Mouse (Mus musculus) forebrain, embryonic 14.5 days (tissue): ENCODE results near the gene Aoc3. TPM values are rescaled to one million over a fixed set of nuclear protein-coding genes. Genes with fewer than 3 reads are reported as not detected.

Experiments used
- ATAC-seq: fragments of 200-750 bp; cut with Nextera tagmentation; 2 replicates; pipeline ENCODE4 v1.8.0; 2017; ENCODE audit warnings: mild to moderate bottlenecking, moderate library complexity
- DNase-seq: peaks from one replicate; pipeline ENCODE4 v3.0.0-alpha.2; 2015; ENCODE audit warnings: low spot score
- H3K27ac ChIP-seq: fragments of 300-500 bp; sonication (generic); 2 replicates; pipeline ENCODE4 v1.5.1; 2014; ENCODE audit warnings: low read depth, mild to moderate bottlenecking, control low read depth, low read length, moderate library complexity
- H3K27me3 ChIP-seq: fragments of 300-500 bp; sonication (generic); replicated peaks from 2 replicates; pipeline ENCODE4 v1.6.1; 2014; ENCODE audit warnings: low read length, control low read depth, mixed read lengths; ENCODE audit not compliant: control insufficient read depth, insufficient read depth
- H3K36me3 ChIP-seq: fragments of 300-500 bp; sonication (generic); 2 replicates; pipeline ENCODE4 v1.6.1; 2014; ENCODE audit warnings: low read length, control low read depth; ENCODE audit not compliant: control insufficient read depth, insufficient read depth
- H3K4me1 ChIP-seq: fragments of 300-500 bp; sonication (generic); 2 replicates; pipeline ENCODE4 v1.6.1; 2014; ENCODE audit warnings: antibody characterized with exemption, low read length, control low read depth; ENCODE audit not compliant: control insufficient read depth, insufficient read depth
- H3K4me2 ChIP-seq: fragments of 300-500 bp; sonication (generic); 2 replicates; pipeline ENCODE4 v1.6.1; 2014; ENCODE audit warnings: mild to moderate bottlenecking, control low read depth, low read length
- H3K4me3 ChIP-seq: fragments of 300-500 bp; sonication (generic); 2 replicates; pipeline ENCODE4 v1.5.1; 2014; ENCODE audit warnings: low read depth, low read length, control low read depth
- H3K9ac ChIP-seq: fragments of 300-500 bp; sonication (generic); 2 replicates; pipeline ENCODE4 v1.6.1; 2014; ENCODE audit warnings: mild to moderate bottlenecking, low read length, control low read depth, moderate library complexity
- H3K9me3 ChIP-seq: fragments of 300-500 bp; sonication (generic); replicated peaks from 2 replicates; pipeline ENCODE4 v1.6.1; 2016; ENCODE audit warnings: low read length, control low read depth, mixed read lengths; ENCODE audit not compliant: control insufficient read depth
- WGBS: fragments of 180-500 bp; shearing (Covaris S2); extraction: QIAGEN DNeasy Blood & Tissue Kit; methylation state at CpG from one replicate; pipeline ENCODE4 v1.1.7; 2014; 5-methylcytosine and 5-hydroxymethylcytosine counted together
- polyA plus RNA-seq: library from polyadenylated mRNA; unstranded; fragments of >200 nt; fragmentation: Nextera tagmentation; extraction: Ambion mirVana; gene quantifications from 2 replicates; pipeline ENCODE4 v1.2.1, GENCODE M21; 2014

Gene Aoc3
- polyA plus RNA-seq, 1 experiment from 2014 or later: 0.08 TPM

DNA sequence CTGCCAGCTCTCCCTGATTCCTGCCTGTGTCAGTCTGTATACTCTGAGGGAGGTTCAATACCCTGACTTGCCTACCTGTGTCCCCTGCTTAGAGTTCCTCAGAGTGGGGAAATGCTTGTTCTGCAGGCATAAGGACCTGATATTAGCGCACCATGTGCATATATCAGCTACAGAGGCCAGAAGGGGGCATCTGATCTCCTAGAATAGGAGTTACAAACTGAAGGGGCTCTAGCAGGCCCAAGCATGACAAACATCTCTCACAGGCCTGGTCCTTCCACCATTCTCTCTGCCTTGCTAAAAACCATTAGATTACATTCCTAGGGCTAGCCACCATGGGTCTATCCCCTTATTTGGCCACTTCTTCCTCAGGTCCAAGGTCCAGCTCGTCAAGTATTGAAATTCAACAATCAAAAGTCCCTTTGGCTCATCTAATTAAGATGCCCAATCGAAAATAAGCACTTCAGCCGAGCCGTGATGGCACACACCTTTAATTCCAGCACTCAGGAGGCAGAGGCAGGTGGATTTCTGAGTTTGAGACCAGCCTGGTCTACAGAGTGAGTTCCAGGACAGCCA, 24.1 kb downstream of the Aoc3 start:
- no peak for DNase-seq

DNA sequence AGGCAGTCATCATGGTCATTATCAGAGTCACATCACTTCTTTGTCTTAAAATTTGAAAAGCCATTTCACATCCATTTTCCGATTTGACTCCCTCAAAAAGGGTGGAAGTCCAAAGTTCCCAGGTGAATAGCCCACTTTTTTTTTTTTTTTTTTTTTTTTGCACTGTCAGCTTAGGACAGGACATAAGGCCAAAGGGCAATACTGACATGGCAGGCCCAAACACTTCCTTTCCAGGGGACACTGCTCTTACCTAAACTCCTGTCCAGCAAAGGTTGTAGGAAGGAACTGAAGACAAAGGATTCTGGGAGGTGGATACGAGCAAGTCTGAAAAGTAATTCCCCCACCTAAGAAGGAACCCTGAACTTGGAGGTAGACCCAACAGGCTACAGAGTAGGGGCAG, 25.5 kb downstream of the Aoc3 start:
- H3K27ac ChIP-seq: no peak overlapping the region
- no peak for DNase-seq
- H3K9me3 ChIP-seq: no peaks in the 10 kb centered on the region
- no peak overlapping the region for H3K9ac ChIP-seq
- ATAC-seq: no peak
- H3K4me1 ChIP-seq: no peaks in the 10 kb centered on the region
- H3K27me3 ChIP-seq: no peaks in the 10 kb centered on the region
- H3K4me2 ChIP-seq: no peak overlapping the region
- no peak overlapping the region for H3K4me3 ChIP-seq
- 96% methylated on average over 2 of the region's 2 CpGs for WGBS
- H3K36me3 ChIP-seq: no peaks in the 10 kb centered on the region

More for the DNA sequence above, 24.1 kb downstream of the Aoc3 start:
- ATAC-seq: no peak
- Histone ChIP-seq H3K4me2 (no peak overlapping the region), H3K4me3 (no peak overlapping the region), H3K27me3 (no peaks in the 10 kb centered on the region), H3K9ac (no peak overlapping the region), H3K36me3 (no peaks in the 10 kb centered on the region), H3K9me3 (no peaks in the 10 kb centered on the region), H3K27ac (no peak overlapping the region), H3K4me1 (no peaks in the 10 kb centered on the region)
- WGBS: 75% methylated on average over 5 of the region's 5 CpGs

DNA sequence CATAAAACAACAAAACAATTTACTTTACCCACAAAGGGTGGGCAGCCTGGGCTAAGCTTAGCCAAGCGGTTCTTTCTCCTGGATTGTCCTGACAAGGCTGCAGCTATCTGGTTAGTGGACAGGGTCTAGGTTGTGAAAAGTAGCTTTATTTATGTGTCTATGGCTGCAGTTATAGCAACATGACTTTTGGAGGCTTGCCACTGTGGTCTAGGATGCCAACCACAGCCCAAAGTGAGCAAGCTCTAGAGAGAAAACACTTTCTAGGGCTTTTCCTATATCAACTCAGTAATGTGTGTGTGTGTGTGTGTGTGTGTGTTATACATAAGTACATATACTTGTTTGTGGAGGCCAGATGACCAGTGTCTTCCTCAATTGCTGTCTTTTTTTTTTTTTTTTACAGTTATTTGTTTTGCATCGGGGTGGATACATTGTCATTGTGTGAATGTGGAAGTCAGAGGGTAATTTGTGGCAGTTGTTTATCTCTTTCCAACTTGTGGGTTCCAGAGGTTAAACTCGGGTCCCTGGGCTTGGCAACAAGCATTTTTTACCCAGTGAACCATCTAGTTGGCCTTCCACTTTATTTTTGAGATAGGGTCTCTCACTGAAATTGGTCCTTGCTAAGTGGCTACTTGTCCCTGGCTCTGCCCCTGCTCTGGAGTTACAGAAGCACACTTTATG, 27.2 kb downstream of the Aoc3 start:
- no peak overlapping the region for H3K4me2 ChIP-seq
- no peak overlapping the region for H3K27ac ChIP-seq
- 76% methylated on average over 3 of the region's 3 CpGs for WGBS
- H3K4me3 ChIP-seq: no peak overlapping the region
- H3K9ac ChIP-seq: no peak overlapping the region
- DNase-seq (no peak), ATAC-seq (no peak)
- no peaks in the 10 kb centered on the region for H3K36me3 ChIP-seq
- no peaks in the 10 kb centered on the region for H3K27me3 ChIP-seq
- H3K4me1 ChIP-seq: no peaks in the 10 kb centered on the region
- H3K9me3 ChIP-seq: no peaks in the 10 kb centered on the region

DNA sequence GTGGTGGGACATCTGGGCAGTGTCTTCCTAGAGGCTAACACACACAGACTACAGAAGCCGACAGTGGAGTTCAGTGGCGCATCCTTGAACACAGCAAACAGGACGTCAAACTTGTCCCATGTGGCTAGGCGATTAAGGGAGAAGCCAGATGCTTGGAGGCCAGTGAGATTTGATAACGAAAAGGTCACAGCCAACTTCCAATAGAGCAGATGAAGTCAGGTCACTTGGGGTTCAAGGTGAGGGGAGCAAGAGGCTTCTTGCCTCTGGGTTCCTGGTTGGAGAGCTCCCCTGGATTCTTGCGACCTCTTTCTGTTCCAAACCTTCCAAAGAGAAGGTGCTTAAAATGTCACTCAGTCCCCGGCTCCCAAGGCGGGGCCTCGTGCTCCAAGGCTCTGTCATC, 29.4 kb downstream of the Aoc3 start:
- H3K9me3 ChIP-seq: no peaks in the 10 kb centered on the region
- ATAC-seq: no peak
- no peak overlapping the region for H3K4me2 ChIP-seq
- no peaks in the 10 kb centered on the region for H3K36me3 ChIP-seq
- no peaks in the 10 kb centered on the region for H3K27me3 ChIP-seq
- H3K4me1 ChIP-seq: no peaks in the 10 kb centered on the region
- no peak overlapping the region for H3K9ac ChIP-seq
- no peak overlapping the region for H3K4me3 ChIP-seq
- no peak for DNase-seq
- H3K27ac ChIP-seq: no peak overlapping the region
- WGBS: 80% methylated on average over 9 of the region's 9 CpGs

DNA sequence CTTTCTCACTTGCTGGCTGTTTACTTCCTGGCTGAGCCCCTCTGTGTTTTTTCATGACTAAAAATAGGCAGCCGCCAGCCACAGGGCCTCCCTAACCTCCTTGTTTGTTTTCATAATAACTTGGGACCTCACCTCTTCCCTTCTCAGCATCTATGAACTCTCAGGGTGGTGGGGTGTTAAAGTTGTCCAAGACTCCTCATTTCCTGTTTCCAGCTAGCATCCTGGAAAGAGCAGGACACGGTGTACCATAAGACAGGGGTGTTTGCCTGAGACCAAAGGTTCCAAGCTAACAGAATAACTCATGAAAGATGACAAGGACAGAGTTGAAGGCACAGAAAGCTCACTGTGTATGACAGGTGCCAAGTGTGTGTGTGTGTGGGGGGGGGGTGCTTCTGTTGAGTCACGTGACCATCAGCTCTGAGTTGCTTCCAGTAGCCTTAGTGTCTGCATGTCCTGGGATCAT, 30.3 kb downstream of the Aoc3 start:
- no peaks in the 10 kb centered on the region for H3K27me3 ChIP-seq
- 75% methylated on average over 3 of the region's 3 CpGs for WGBS
- no peak overlapping the region for H3K4me3 ChIP-seq
- no peaks in the 10 kb centered on the region for H3K4me1 ChIP-seq
- H3K27ac ChIP-seq: no peak overlapping the region
- H3K9ac ChIP-seq: no peak overlapping the region
- no peaks in the 10 kb centered on the region for H3K9me3 ChIP-seq
- ATAC-seq: no peak
- no peak overlapping the region for H3K4me2 ChIP-seq
- H3K36me3 ChIP-seq: no peaks in the 10 kb centered on the region
- DNase-seq: no peak

DNA sequence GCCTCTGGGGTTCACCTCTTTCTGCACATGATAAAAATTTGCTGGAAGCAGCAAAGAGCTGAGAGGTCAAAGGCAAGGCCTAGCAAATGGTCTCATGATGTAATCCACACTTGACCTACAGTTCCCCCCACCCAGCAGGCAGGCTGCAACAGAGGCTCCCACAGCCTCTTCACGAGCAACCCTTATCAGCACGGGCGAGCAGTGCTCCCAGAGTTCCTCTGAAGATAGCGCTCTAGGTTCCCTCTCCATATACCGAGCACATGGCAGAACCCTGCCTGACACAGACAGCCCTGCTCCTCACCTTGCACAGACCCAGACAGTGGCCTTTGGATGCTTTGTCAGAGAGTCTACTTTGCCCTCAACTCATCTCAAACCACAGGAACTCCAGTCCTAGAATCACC, 34.1 kb downstream of the Aoc3 start:
- Histone ChIP-seq H3K9ac (no peak overlapping the region), H3K36me3 (no peaks in the 10 kb centered on the region), H3K27me3 (no peaks in the 10 kb centered on the region), H3K4me1 (no peaks in the 10 kb centered on the region), H3K4me2 (no peak overlapping the region), H3K4me3 (no peak overlapping the region), H3K9me3 (no peaks in the 10 kb centered on the region), H3K27ac (no peak overlapping the region)
- 95% methylated on average over 5 of the region's 5 CpGs for WGBS
- DNase-seq (no peak), ATAC-seq (no peak)

DNA sequence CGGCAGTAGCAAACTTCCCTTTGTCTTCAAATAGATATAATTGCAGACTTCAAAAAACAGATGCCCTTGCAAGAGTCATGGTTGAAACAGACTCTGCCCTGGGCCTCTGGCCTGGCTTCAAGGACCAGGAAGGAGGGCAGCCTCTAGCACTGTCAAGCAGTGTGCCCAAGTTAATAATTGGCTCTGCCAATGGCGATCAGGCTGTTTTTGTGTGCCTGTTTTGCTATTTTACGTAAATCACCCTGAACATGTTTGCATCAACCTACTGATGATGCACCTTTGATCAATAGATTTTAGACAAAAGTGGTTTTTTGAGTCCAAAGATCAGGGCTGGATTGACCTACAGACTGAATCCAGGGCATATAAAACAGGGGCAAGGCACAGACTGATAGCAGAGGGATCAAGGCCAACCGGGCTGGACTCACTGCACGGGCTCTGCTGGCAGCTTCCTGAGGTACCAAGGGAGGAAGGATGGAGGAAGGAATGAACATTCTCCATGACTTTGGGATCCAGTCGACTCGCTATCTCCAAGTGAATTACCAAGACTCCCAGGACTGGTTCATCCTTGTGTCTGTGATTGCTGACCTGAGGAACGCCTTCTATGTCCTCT, 37.0 kb downstream of the Aoc3 start, which contains the start of gene G6pc:
Gene G6pc, plus strand, starts transcription at position 236 of the 610 bp plus-strand sequence.
- no peak within 1 kb of the TSS for H3K27ac ChIP-seq
- DNase-seq (no peak), ATAC-seq (no peak)
- no peaks in the 10 kb centered on the region for H3K9me3 ChIP-seq
- no peaks in the 10 kb centered on the region for H3K36me3 ChIP-seq
- no peak within 1 kb of the TSS for H3K4me3 ChIP-seq
- H3K4me1 ChIP-seq: no peaks in the 10 kb centered on the region
- H3K27me3 ChIP-seq: no peaks in the 10 kb centered on the region
- H3K4me2 ChIP-seq: no peak within 1 kb of the TSS
- H3K9ac ChIP-seq: no peak within 1 kb of the TSS
- 91% methylated on average over 8 of the region's 8 CpGs for WGBS

DNA sequence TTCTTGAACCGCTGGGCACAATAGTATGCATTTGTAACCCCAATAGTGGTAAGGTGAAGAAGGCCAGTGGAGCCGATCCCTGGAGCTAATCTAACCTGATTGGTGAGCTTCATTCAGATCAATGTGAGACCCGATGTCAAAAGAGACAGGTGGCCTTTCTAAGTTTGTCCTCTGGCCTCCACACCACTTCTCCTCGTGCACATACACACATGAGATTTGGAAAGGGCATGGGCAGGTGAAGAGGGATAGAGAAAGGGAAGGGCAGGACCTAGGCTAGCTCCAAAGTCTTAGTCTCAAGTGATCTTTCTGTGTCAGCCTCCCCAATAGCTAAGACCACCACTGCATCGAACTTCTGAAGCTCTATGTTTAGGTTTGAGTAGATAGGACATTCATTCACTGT, 39.7 kb downstream of the Aoc3 start:
- no peaks in the 10 kb centered on the region for H3K9me3 ChIP-seq
- ATAC-seq: no peak
- no peak overlapping the region for H3K9ac ChIP-seq
- no peak overlapping the region for H3K4me2 ChIP-seq
- H3K36me3 ChIP-seq: no peaks in the 10 kb centered on the region
- H3K4me3 ChIP-seq: no peak overlapping the region
- 79% methylated on average over 5 of the region's 5 CpGs for WGBS
- DNase-seq: no peak
- H3K27ac ChIP-seq: no peak overlapping the region
- H3K4me1 ChIP-seq: no peaks in the 10 kb centered on the region
- no peaks in the 10 kb centered on the region for H3K27me3 ChIP-seq

DNA sequence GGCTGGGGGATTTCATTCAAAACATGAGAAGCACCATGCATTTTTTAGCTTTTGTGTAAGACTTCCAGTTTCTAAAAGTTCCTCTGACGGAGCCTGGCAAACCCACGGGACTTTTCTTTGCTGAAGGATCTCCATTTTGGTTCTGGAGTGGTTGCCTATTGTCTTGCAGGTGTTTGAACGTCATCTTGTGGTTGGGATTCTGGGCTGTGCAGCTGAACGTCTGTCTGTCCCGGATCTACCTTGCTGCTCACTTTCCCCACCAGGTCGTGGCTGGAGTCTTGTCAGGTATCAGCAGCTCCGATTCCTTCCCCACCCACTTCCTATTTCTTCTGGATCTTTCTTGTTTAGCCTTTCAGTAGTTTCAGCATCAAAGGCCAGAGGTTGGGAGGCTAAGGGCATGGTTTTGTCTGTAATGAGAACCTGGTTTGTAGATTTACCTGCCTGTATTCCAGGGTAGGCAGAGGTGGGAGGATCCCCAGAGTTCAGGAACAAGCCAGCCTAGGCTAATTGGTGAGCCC, 44.1 kb downstream of the Aoc3 start:
- no peak overlapping the region for H3K27ac ChIP-seq
- 64% methylated on average over 7 of the region's 7 CpGs for WGBS
- no peak overlapping the region for H3K4me3 ChIP-seq
- H3K27me3 ChIP-seq: no peaks in the 10 kb centered on the region
- H3K9ac ChIP-seq: no peak overlapping the region
- DNase-seq: no peak
- ATAC-seq: no peak
- H3K4me2 ChIP-seq: no peak overlapping the region
- no peaks in the 10 kb centered on the region for H3K4me1 ChIP-seq
- H3K36me3 ChIP-seq: no peaks in the 10 kb centered on the region
- no peaks in the 10 kb centered on the region for H3K9me3 ChIP-seq
